Mouse (Mus musculus) cerebellum, postnatal 10 days (tissue): ENCODE measurements around the gene S100b.

ENCODE experiments used
- DNase-seq, 2 experiments: peaks; one replicate each; pipeline ENCODE4 v3.0.0; 2021; ENCODE audit warnings: mixed read lengths in 2 of 2

S100b gene

DNA sequence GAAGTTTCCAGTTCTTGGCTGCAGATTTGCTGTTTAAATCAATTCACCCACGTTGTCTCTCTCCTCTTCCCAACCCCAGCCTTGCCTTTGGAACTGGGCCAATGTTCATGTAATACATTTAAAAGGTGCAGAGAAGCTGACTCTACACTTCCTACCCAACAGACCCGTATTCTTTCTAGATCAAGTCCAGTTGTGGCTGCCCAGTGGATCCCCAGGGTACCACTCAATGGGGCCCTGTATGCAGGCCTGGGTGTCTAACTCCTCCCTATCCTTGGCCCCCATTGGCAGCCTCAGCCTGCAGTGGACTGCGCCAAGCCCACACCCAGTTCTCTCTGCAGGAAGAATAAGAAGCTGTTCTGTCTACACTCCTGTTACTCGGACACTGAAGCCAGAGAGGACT, at the start of gene S100b:
S100b (plus strand) TSS at position 318 of the 400 bp plus-strand sequence.
- peak; percentile 36 to 57 for DNase-seq

DNA sequence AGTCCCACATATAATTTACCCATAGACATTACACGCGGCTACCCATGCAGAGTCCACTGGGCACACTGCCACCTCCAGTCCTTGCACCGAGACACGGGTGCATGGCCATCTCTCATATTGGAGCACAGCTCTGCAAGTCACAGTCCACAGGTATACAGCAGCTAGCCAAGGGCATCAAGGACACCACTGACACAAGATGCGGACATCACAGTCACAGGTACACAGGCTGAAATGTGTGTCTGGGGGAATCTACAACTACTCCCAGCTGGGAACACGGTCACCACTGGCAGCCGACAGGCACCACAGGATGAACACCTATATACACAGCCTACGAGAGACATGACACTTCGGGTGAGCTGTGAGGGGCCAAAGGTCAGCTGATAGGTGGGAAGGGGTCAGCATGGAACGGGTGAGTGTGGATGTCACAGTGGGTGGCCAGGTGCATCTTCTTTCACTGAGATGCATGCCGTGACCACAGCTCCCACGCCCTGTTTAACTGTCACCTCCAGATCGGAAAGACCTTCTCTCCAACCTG, 46.3 kb upstream of the S100b start:
- DNase-seq = no peak

DNA sequence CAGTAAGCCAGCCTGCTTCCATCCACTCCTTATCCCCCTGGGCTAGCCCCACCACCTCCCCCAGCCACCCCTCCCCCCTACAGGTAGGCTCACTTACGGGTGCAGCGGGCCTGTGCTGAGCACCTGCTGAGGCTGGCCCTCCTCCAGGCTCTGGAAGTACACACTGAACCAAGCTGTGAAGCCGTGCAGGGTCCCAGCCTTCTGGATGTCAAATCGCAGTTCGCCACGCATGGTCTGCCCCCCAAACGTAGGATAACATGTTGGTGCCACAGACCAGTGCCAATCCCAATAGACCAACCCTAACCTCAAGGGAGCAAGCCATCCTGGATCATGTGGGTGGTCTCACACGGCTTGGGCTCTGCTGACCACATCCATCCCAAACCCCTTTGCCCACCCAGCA, 44.4 kb upstream of the S100b start:
- no peak for DNase-seq

GRCm38 (mm10) chr10:76210806-76211205, 42.8 kb upstream of the S100b start:
- DNase-seq = no peak

DNA sequence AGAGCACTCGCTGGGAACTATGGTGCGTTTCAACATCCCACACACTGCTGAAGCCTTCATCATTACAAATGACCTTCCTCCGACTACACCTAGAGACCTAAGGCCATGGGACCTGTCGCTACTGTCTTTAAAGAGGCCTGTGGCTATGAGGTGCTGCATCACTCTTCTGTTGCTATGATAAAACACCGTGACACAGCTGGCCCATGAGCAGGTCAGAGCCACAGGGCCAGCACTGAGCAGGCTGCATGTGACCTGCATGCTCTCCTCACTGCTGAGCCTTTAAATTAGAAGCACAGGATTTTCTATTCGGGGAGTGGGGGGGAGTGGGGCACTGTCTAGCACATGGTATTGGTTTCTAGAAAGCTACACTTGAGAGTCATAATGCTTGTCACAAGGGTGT, 41.5 kb upstream of the S100b start:
- DNase-seq = no peak

- no peak for DNase-seq
Measured at GRCm38 (mm10) chr10:76214161-76214560, 39.5 kb upstream of the S100b start.

DNA sequence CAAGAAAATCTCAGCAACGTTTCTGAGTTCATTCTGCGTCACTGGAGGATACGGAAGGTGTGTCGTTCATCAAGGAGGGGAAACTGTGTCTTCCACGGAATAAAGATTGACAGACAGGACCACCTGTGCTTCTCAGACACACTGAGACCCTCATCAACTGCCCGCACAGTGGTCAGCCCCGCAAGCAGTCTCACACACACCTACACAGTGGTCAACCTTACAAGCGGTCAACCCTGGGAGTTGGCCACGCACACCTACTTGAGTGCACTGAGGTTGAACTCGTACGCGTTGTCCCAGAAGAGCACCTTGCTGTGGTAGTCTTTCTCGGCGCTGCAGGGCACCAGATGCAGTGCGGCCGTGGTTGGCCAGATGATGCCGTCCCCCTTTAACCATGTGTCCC, 36.6 kb upstream of the S100b start:
- DNase-seq = no peak

DNA sequence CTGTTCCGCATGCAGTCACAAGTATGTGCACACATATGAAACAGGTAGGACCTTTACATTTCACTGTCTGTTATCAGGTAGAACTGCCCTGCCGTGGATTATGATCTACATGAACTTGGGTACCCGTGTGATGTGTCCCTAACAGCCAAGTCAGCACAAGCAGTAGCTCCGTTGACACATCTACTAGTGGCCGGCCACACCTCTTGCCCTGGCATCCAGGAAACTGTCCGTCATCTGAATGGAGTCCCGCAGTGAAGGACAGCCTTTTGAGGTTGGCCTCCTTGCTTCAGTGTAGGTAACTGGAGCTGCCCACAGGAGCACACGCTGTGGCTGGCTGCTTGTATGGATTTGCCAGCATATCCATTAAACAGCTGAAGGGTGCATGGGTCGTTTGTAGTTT, 35.4 kb upstream of the S100b start:
- DNase-seq = no peak

- no peak for DNase-seq
Measured at GRCm38 (mm10) chr10:76225944-76226343, 27.7 kb upstream of the S100b start.

DNA sequence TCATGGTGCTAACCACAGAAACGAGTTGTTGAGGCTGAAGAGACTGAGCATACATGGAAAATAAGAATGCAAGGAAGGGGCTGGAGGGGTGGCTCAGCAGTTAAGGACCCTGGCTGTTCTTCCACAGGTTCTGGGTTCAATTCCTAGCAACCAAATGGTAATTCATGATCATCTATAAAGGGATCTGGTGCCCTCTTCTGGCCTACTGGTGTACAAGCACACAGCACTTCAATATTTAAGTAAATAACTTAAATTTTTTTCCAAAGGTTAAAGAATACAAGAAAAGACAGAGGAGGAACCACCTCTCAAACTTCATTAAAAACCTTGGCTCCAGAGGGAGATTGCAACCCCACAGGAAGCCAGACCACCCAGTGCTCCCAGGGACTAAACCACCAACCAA, 24.0 kb upstream of the S100b start:
- DNase-seq = no peak

DNA sequence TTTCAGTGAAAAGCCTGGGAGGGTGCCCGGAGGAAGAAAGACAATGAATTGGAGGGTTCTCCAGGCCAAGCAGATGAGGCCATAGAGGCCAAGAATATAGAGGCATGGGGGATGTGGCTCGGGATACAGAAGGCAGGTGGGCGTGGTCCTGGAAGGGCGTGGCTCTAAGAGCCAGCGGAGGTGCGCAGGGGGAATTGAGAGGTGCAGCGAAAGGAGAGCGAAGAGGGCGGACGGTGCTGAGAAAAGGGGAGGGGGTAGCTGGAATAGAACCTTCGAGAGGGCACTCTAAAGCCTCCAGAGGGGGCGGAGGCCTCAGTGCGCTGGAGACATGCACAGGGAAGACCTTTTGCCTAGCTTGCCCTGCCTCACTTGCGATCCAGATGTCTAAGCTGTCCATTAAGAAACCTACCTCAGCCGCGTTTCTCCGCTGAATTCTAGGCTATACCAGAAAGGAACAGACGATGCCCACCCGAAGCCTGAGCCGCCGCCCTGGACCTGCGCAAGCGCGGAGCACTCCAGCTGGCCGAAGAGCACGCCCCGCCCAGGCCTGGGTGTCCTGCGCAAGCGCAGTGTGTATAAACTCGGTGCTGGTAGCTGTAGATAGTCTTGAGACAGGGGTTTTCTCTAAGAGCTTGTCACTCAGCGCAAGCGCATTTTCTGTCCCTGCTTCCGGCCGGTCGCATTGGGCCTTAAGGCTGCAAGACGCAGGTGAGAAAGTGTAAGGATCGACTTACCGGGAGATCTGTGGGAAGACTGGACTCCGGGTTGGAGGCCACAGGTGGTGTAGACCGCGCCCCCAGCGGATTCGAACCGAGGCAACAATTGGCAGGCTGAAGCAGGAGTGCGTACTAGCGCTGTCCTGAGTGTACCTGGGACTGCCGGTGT, 16.1 kb upstream of the S100b start, which contains the start of gene Prmt2:
Prmt2 (minus strand) TSS at position 525 of the 885 bp plus-strand sequence.
- DNase-seq = peak; percentile 93 to 96

GRCm38 (mm10) chr10:76239401-76239800, 14.3 kb upstream of the S100b start:
- no peak for DNase-seq

DNA sequence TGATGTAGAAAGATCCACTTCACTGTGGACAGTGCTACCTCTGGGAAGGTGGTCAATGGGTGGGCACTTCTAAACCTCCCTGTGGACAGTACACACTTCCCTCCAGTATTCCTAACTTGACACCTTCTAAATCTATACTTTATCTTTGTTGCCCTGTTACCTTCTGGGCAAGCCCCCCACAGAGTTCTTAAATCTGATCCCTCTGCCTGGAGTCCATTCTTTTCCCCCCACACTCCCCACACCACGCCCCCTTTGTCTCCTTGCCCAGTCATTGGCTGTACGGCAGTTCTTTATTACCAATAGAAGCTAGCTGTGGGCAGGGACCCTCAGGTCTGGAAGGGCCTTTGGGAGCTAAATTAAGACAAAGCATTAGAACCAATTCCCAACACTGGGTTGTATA, 8.5 kb upstream of the S100b start:
- DNase-seq = no peak

- DNase-seq = no peak
Measured at GRCm38 (mm10) chr10:76246601-76247000, 7.1 kb upstream of the S100b start.

- DNase-seq = no peak
Measured at GRCm38 (mm10) chr10:76247960-76248646, 5.5 kb upstream of the S100b start.

GRCm38 (mm10) chr10:76248647-76248968, 5.0 kb upstream of the S100b start:
- DNase-seq = peak; percentile 33 to 42

DNA sequence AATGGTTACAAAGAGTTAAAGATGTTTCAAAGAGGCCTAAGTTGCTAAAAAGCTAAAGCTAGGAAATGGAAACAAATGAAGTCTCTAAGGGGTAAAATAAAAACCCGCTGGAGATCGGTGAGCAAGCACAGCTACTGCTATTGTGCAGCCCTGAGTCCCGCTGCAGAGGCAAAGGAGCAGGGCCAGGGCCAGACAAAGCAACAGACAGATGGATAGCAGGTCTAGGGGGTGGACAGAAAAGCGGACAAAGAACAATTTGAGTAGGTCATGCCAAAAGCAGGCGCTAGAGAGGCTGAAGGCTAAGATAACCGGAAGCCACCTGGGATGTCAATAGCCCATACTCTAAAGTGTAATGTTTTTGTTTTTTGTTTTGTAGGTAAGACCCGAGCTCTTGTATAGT, 2.8 kb upstream of the S100b start:
- DNase-seq = no peak

- no peak for DNase-seq
Measured at GRCm38 (mm10) chr10:76253079-76253478, 574 bp upstream of the S100b start.

DNA sequence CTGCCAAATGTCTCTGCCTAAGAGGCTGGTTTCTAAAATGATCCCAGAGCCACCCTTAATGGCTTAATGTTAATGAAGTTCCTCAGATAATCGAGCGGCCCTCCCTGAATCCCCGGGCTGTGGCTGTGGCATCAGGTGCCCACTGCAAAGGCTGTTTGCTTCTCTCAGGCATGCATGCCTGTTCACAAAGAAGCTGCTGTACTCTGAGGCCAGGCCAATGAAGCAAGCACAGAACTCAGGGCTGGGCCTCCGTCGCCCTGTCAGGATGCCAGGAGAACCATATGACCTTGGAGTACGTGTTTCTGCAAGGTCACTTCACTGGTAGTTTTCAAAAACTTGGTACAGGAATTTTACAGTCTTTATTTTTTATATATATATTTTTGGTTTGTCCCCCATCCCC, 2.0 kb downstream of the S100b start:
- peak; percentile 20 to 53 for DNase-seq

- DNase-seq = no peak
Measured at GRCm38 (mm10) chr10:76257231-76257630, 3.6 kb downstream of the S100b start.

DNA sequence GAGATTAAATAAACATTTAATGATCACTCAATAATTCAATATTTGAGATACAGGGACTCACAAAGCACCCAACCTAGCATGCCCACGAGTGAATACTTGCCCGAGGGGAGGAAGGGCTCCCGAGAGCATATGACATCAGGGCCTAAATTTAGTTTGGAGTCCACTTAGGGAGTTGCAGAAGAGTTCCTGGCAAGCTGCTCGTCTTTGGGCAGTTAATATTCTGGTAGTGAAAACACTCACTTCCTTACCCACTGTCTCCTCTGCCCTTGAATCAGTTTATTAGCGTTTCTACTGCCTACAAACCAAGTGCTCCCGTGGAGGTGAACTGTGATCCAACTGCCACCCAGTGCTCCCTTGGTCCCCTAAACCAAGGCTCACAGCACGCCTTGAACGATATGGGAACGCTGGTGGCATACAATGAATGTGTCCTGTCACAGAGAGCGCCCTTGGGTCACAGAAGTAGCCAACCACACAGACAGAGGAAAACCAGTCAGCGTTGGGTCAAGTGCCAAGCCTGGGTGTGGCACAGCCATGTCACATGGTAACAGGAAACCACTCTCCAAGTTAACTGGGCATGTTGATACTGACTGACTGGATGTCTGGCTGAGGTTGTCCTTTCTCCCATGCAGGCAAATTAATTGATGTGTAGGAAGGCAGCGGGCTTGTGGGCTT, 4.2 kb downstream of the S100b start:
- peak; percentile 38 to 39 for DNase-seq

- no peak for DNase-seq
Measured at GRCm38 (mm10) chr10:76259566-76260232, 6.0 kb downstream of the S100b start.
